Mouse (Mus musculus) kidney, embryonic 15.5 days (tissue): Measurements from ENCODE around the gene Hdhd3. TPM values are rescaled to one million over a fixed set of nuclear protein-coding genes. Genes with fewer than 3 reads are reported as not detected.
A peak's percentile ranks its signal among the peaks of the same experiment; 100 is the strongest.
"Not testable (repeated sequence)": the region's sequence is repeated elsewhere in the genome, so short reads cannot be mapped to it uniquely, and the experiment has no call there.

Experiments
- ATAC-seq: fragments of 200-750 bp; cut with Nextera tagmentation; replicated peaks from 2 replicates; pipeline ENCODE4 v1.8.0; 2017; ENCODE audit warnings: moderate TSS enrichment; ENCODE audit not compliant: low FRiP score
- H3K27ac ChIP-seq: fragments of 300-500 bp; sonication (generic); 2 replicates; pipeline ENCODE4 v1.5.1; 2015; ENCODE audit warnings: mild to moderate bottlenecking, inconsistent platforms
- H3K27me3 ChIP-seq: fragments of 300-500 bp; sonication (generic); 2 replicates; pipeline ENCODE4 v1.6.1; 2015; ENCODE audit warnings: inconsistent platforms
- H3K36me3 ChIP-seq: fragments of 300-500 bp; sonication (generic); 2 replicates; pipeline ENCODE4 v1.6.1; 2015; ENCODE audit warnings: inconsistent platforms
- H3K4me1 ChIP-seq: fragments of 300-500 bp; sonication (generic); 2 replicates; pipeline ENCODE4 v1.6.1; 2015; ENCODE audit warnings: inconsistent platforms
- H3K4me2 ChIP-seq: fragments of 300-500 bp; sonication (generic); 2 replicates; pipeline ENCODE4 v1.6.1; 2015; ENCODE audit warnings: moderate library complexity, mild to moderate bottlenecking, inconsistent platforms
- H3K4me3 ChIP-seq: fragments of 300-500 bp; sonication (generic); replicated peaks from 2 replicates; pipeline ENCODE4 v1.5.1; 2015; ENCODE audit warnings: mild to moderate bottlenecking, inconsistent platforms
- H3K9ac ChIP-seq: fragments of 300-500 bp; sonication (generic); 2 replicates; pipeline ENCODE4 v1.6.1; 2015; ENCODE audit warnings: mild to moderate bottlenecking, inconsistent platforms
- H3K9me3 ChIP-seq: fragments of 300-500 bp; sonication (generic); replicated peaks from 2 replicates; pipeline ENCODE4 v1.6.1; 2016; ENCODE audit warnings: inconsistent platforms
- WGBS: fragments of 180-500 bp; shearing (Covaris S2); methylation state at CpG from one replicate; pipeline ENCODE4 v1.1.7; 2015; ENCODE audit warnings: mixed read lengths; 5-methylcytosine and 5-hydroxymethylcytosine counted together
- polyA plus RNA-seq: library from polyadenylated mRNA; unstranded; fragments of >200 nt; fragmentation: Nextera tagmentation; extraction: Ambion mirVana; gene quantifications from 2 replicates; pipeline ENCODE4 v1.2.1, GENCODE M21; 2015

Gene Hdhd3
- polyA plus RNA-seq, 1 experiment from 2014 or later: 14.7 TPM

GRCm38 (mm10) chr4:62486162-62486696, 17.0 kb downstream of the Hdhd3 start:
- 88% methylated on average over 15 of the region's 15 CpGs for WGBS
- Histone ChIP-seq H3K27ac (no peak overlapping the region), H3K4me1 (no peaks in the 10 kb centered on the region), H3K9me3 (no peaks in the 10 kb centered on the region), H3K9ac (no peak overlapping the region), H3K4me2 (no peak overlapping the region), H3K27me3 (no peaks in the 10 kb centered on the region), H3K36me3 (0 out of 2 replicates have a peak, but pooled peaks cover 6% of the 10 kb centered on the region), H3K4me3 (no peak overlapping the region)
- peak; percentile 15; the same call in 1 of the 2 replicates for ATAC-seq

GRCm38 (mm10) chr4:62485450-62486161, 17.7 kb downstream of the Hdhd3 start:
- no peak for ATAC-seq
- Histone ChIP-seq H3K4me2 (no peak overlapping the region), H3K9ac (no peak overlapping the region), H3K4me3 (no peak overlapping the region), H3K9me3 (no peaks in the 10 kb centered on the region), H3K27ac (no peak overlapping the region), H3K36me3 (0 out of 2 replicates have a peak, but pooled peaks cover 6% of the 10 kb centered on the region), H3K4me1 (peaks cover 4% of the 10 kb centered on the region), H3K27me3 (no peaks in the 10 kb centered on the region)
- WGBS: 81% methylated on average over 8 of the region's 8 CpGs

GRCm38 (mm10) chr4:62484928-62485327, 18.3 kb downstream of the Hdhd3 start:
- Histone ChIP-seq H3K27ac (no peak overlapping the region), H3K9me3 (no peaks in the 10 kb centered on the region), H3K9ac (no peak overlapping the region), H3K4me1 (peaks cover 11% of the 10 kb centered on the region), H3K27me3 (no peaks in the 10 kb centered on the region), H3K36me3 (0 out of 2 replicates have a peak, but pooled peaks cover 6% of the 10 kb centered on the region), H3K4me2 (no peak overlapping the region), H3K4me3 (no peak overlapping the region)
- WGBS: 71% methylated on average over 3 of the region's 3 CpGs
- no peak for ATAC-seq

GRCm38 (mm10) chr4:62480709-62481605, 22.3 kb downstream of the Hdhd3 start:
- Histone ChIP-seq H3K4me3 (peak overlapping the region; percentile 60), H3K9ac (no peak overlapping the region), H3K27ac (peak overlapping the region; percentile 77), H3K36me3 (no peaks in the 10 kb centered on the region), H3K27me3 (no peaks in the 10 kb centered on the region), H3K4me2 (peak overlapping the region; percentile 88), H3K9me3 (no peaks in the 10 kb centered on the region), H3K4me1 (peaks cover 20% of the 10 kb centered on the region)
- 37% methylated on average over 10 of the region's 10 CpGs for WGBS
- ATAC-seq: peak; percentile 18; the same call in 1 of the 2 replicates

GRCm38 (mm10) chr4:62479937-62480708, 23.1 kb downstream of the Hdhd3 start, which contains the start of gene Bspry:
Bspry (plus strand) TSS chr4:62480053.
- H3K27ac ChIP-seq: peak within 1 kb of the TSS; percentile 77

GRCm38 (mm10) chr4:62479593-62479936, 23.7 kb downstream of the Hdhd3 start:
- H3K4me3 ChIP-seq: peak overlapping the region; percentile 60
- ATAC-seq, H3K27me3 ChIP-seq, H3K36me3 ChIP-seq, H3K9me3 ChIP-seq, H3K27ac ChIP-seq: not testable (repeated sequence)
- peaks cover 20% of the 10 kb centered on the region for H3K4me1 ChIP-seq
- peak overlapping the region; percentile 88 for H3K4me2 ChIP-seq
- peak overlapping the region; percentile 49 for H3K9ac ChIP-seq
- WGBS: 14% methylated on average over 11 of the region's 11 CpGs

More at GRCm38 (mm10) chr4:62479937-62480708, 23.1 kb downstream of the Hdhd3 start, which contains the start of gene Bspry:
- H3K9ac ChIP-seq: peak within 1 kb of the TSS; percentile 49
- WGBS: 1% methylated on average over 70 of the region's 71 CpGs
- no peaks in the 10 kb centered on the region for H3K9me3 ChIP-seq
- H3K27me3 ChIP-seq: no peaks in the 10 kb centered on the region
- peak within 1 kb of the TSS; percentile 60 for H3K4me3 ChIP-seq
- H3K4me1 ChIP-seq: peaks cover 20% of the 10 kb centered on the region
- H3K4me2 ChIP-seq: peak within 1 kb of the TSS; percentile 88
- ATAC-seq: peak; percentile 90
- no peaks in the 10 kb centered on the region for H3K36me3 ChIP-seq

GRCm38 (mm10) chr4:62477542-62478244, 25.6 kb downstream of the Hdhd3 start:
- Histone ChIP-seq H3K36me3 (no peaks in the 10 kb centered on the region), H3K4me2 (no peak overlapping the region), H3K9me3 (no peaks in the 10 kb centered on the region), H3K4me1 (peaks cover 20% of the 10 kb centered on the region), H3K27me3 (no peaks in the 10 kb centered on the region), H3K27ac (peak overlapping the region; percentile 61), H3K9ac (no peak overlapping the region), H3K4me3 (no peak overlapping the region)
- 79% methylated on average over 6 of the region's 6 CpGs for WGBS
- no peak for ATAC-seq

GRCm38 (mm10) chr4:62475793-62476192, 27.5 kb downstream of the Hdhd3 start:
- ATAC-seq: no peak
- H3K4me3 ChIP-seq: no peak overlapping the region
- no peaks in the 10 kb centered on the region for H3K9me3 ChIP-seq
- H3K4me1 ChIP-seq: peaks cover 18% of the 10 kb centered on the region
- no peaks in the 10 kb centered on the region for H3K36me3 ChIP-seq
- H3K27me3 ChIP-seq: no peaks in the 10 kb centered on the region
- H3K4me2 ChIP-seq: no peak overlapping the region
- WGBS: 74% methylated on average over 6 of the region's 6 CpGs
- H3K9ac ChIP-seq: no peak overlapping the region
- H3K27ac ChIP-seq: peak overlapping the region; percentile 9; the same call in 1 of the 2 replicates

- Histone ChIP-seq H3K27me3 (no peaks in the 10 kb centered on the region), H3K9me3 (no peaks in the 10 kb centered on the region), H3K36me3 (no peaks in the 10 kb centered on the region), H3K4me3 (no peak overlapping the region), H3K27ac (peak overlapping the region; percentile 66), H3K4me1 (peaks cover 15% of the 10 kb centered on the region), H3K9ac (no peak overlapping the region), H3K4me2 (no peak overlapping the region)
- WGBS: 72% methylated on average over 2 of the region's 2 CpGs
- 0 out of 2 replicates have a peak, but pooled peaks have one; percentile 1 for ATAC-seq
These were observed 28.1 kb downstream of the Hdhd3 start for GRCm38 (mm10) chr4:62475131-62475530.

- WGBS: 97% methylated on average over 2 of the region's 2 CpGs
- no peak overlapping the region for H3K4me3 ChIP-seq
- H3K27me3 ChIP-seq: no peaks in the 10 kb centered on the region
- ATAC-seq: no peak
- no peak overlapping the region for H3K9ac ChIP-seq
- H3K4me1 ChIP-seq: 0 out of 2 replicates have a peak, but pooled peaks cover 5% of the 10 kb centered on the region
- no peak overlapping the region for H3K27ac ChIP-seq
- no peak overlapping the region for H3K4me2 ChIP-seq
- H3K9me3 ChIP-seq: no peaks in the 10 kb centered on the region
- H3K36me3 ChIP-seq: peaks cover 5% of the 10 kb centered on the region
These were observed 31.2 kb downstream of the Hdhd3 start for GRCm38 (mm10) chr4:62472071-62472470.

GRCm38 (mm10) chr4:62470598-62471051, 32.6 kb downstream of the Hdhd3 start, which contains the start of gene Wdr31:
Wdr31 (minus strand) TSS chr4:62470896.
- Histone ChIP-seq H3K36me3 (peaks cover 5% of the 10 kb centered on the region), H3K9ac (peak within 1 kb of the TSS; percentile 75), H3K27me3 (no peaks in the 10 kb centered on the region), H3K9me3 (no peaks in the 10 kb centered on the region), H3K4me1 (0 out of 2 replicates have a peak, but pooled peaks cover 5% of the 10 kb centered on the region), H3K4me3 (peak within 1 kb of the TSS; percentile 77), H3K27ac (no peak within 1 kb of the TSS), H3K4me2 (peak within 1 kb of the TSS; percentile 83)
- ATAC-seq: peak; percentile 93
- under 1% methylated on average over 30 of the region's 30 CpGs for WGBS
